ENCODE assay signal across 8 mouse cellular contexts in the genomic region with DNA sequence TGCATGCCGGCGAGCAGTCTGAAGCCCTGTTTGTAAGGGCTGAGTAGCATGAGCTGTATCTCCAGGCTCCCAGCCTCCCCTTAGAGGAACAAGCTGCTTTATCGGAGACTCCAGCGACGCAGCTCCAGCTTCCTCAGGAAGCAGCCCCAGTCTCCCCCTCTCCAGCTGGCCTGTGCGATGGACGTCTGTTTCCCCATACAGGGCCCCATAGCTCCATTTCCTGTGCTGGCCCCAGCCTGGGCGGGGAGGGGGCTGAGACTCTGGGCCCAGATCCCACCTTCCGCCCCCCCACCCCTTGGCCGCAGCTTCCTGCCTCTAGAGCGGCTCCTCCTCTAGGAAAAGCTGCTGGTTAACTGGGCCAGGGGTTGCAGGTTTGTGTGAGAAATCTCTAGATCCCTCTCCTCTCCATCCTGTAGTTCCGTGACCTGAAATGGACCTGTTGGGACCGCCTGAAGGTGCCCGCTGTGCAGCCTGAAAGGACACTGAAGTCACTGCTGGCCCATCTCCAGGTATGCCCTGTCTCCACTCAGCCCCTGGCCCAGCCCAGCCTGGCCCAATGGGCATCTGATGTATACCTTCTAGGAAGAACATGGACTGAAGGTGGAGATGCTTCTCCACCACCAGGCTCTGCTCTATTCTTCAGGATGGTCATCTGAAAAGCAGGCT. TPM values are rescaled to one million over a fixed set of nuclear protein-coding genes. Genes with fewer than 3 reads are reported as not detected.
DNase-seq lines count a peak whose midpoint lies in the region; ATAC-seq and TF ChIP-seq lines count a peak whose summit lies in the region.

Gm20661 (plus strand) TSS at position 378 of the 666 bp plus-strand sequence.

- TF ChIP-seq POLR2A in olfactory bulb, adult 2 months (IDR thresholded peaks at IDR 0.05; ENCODE audit: insufficient read depth, low read depth, low read length): no peak

- H3K36me3 ChIP-seq in embryonic facial prominence, embryonic 15.5 days: no peaks in the 10 kb centered on the region
- peaks cover 30% of the 10 kb centered on the region for H3K36me3 ChIP-seq in heart, embryonic 14.5 days (ENCODE audit: control insufficient read depth, insufficient read depth, low read length)
- H3K36me3 ChIP-seq in lung, embryonic 15.5 days: no peaks in the 10 kb centered on the region

- H3K27ac ChIP-seq in embryonic facial prominence, embryonic 15.5 days (replicated peaks): peak within 1 kb of the TSS; percentile 98
- peak within 1 kb of the TSS; percentile 99 to 100 for H3K27ac ChIP-seq in heart, embryonic 14.5 days (replicated peaks in 1 of 2; ENCODE audit: control insufficient read depth in 1 of 2, insufficient read depth in 1 of 2, low read depth in 2 of 2, low read length in 2 of 2)
- peak within 1 kb of the TSS; percentile 100 for H3K27ac ChIP-seq in lung, embryonic 15.5 days
- H3K27ac ChIP-seq in olfactory bulb, adult 2 months (ENCODE audit: insufficient read depth, low read depth, low read length): peak within 1 kb of the TSS; percentile 69

- WGBS in embryonic facial prominence, embryonic 15.5 days: 22% methylated on average over 14 of the region's 14 CpGs
- WGBS in heart, embryonic 14.5 days: 8% methylated on average over 14 of the region's 14 CpGs
- 11% methylated on average over 14 of the region's 14 CpGs for WGBS in lung, embryonic 15.5 days
- WGBS in olfactory bulb, adult 2 months: 51% methylated on average over 14 of the region's 14 CpGs

- peaks cover 60% of the 10 kb centered on the region for H3K4me1 ChIP-seq in embryonic facial prominence, embryonic 15.5 days
- H3K4me1 ChIP-seq in heart, embryonic 14.5 days (ENCODE audit: control insufficient read depth in 2 of 2, insufficient read depth in 2 of 2, low read length in 2 of 2): peaks cover 44 to 52% of the 10 kb centered on the region in 2 experiments
- peaks cover 54% of the 10 kb centered on the region for H3K4me1 ChIP-seq in lung, embryonic 15.5 days
- peaks cover 39% of the 10 kb centered on the region for H3K4me1 ChIP-seq in olfactory bulb, adult 2 months (ENCODE audit: control insufficient read depth, insufficient read depth, low read length)

- peak; percentile 19 for DNase-seq in urinary bladder, postnatal 25 days (ENCODE audit: low spot score)
- DNase-seq in urinary bladder, postnatal 10 days (ENCODE audit: low spot score): no peak
- DNase-seq in kidney, postnatal 10 days: peak; percentile 93

- H3K9ac ChIP-seq in embryonic facial prominence, embryonic 15.5 days: peak within 1 kb of the TSS; percentile 61
- H3K9ac ChIP-seq in heart, embryonic 14.5 days (ENCODE audit: low read length): peak within 1 kb of the TSS; percentile 89
- H3K9ac ChIP-seq in lung, embryonic 15.5 days: peak within 1 kb of the TSS; percentile 67

- TF ChIP-seq CTCF in olfactory bulb, adult 2 months (IDR thresholded peaks at IDR 0.05; ENCODE audit: insufficient read depth, low read depth, low read length): no peak

- peak within 1 kb of the TSS; percentile 84 for H3K4me3 ChIP-seq in embryonic facial prominence, embryonic 15.5 days (replicated peaks)
- H3K4me3 ChIP-seq in heart, embryonic 14.5 days (ENCODE audit: control insufficient read depth in 1 of 2, insufficient read depth in 1 of 2, low read depth in 1 of 2, low read length in 2 of 2): peak within 1 kb of the TSS; percentile 60 to 84
- H3K4me3 ChIP-seq in lung, embryonic 15.5 days: peak within 1 kb of the TSS; percentile 66
- no peak within 1 kb of the TSS for H3K4me3 ChIP-seq in olfactory bulb, adult 2 months (ENCODE audit: insufficient read depth, low read depth, low read length)

- H3K9me3 ChIP-seq in embryonic facial prominence, embryonic 15.5 days (replicated peaks): no peaks in the 10 kb centered on the region
- no peaks in the 10 kb centered on the region for H3K9me3 ChIP-seq in heart, embryonic 14.5 days (ENCODE audit: control insufficient read depth, low read length)
- no peaks in the 10 kb centered on the region for H3K9me3 ChIP-seq in lung, embryonic 15.5 days

- H3K4me2 ChIP-seq in embryonic facial prominence, embryonic 15.5 days (replicated peaks): peak within 1 kb of the TSS; percentile 80
- peak within 1 kb of the TSS; percentile 85 for H3K4me2 ChIP-seq in heart, embryonic 14.5 days (ENCODE audit: low read length)
- peak within 1 kb of the TSS; percentile 88 for H3K4me2 ChIP-seq in lung, embryonic 15.5 days

- H3K27me3 ChIP-seq in embryonic facial prominence, embryonic 15.5 days: no peaks in the 10 kb centered on the region
- H3K27me3 ChIP-seq in heart, embryonic 14.5 days (ENCODE audit: control insufficient read depth, insufficient read depth, low read length): no peaks in the 10 kb centered on the region
- H3K27me3 ChIP-seq in lung, embryonic 15.5 days: no peaks in the 10 kb centered on the region

- ATAC-seq in embryonic facial prominence, embryonic 15.5 days (ENCODE audit: insufficient number of reproducible peaks, low FRiP score, low TSS enrichment, low read depth): peak; percentile 78
- peak; percentile 79 for ATAC-seq in heart, embryonic 14.5 days (ENCODE audit: insufficient number of reproducible peaks, insufficient read depth, low FRiP score, low read depth)
- ATAC-seq in lung, embryonic 15.5 days (ENCODE audit: borderline replicate concordance, extremely low read depth, low FRiP score, low TSS enrichment): peak; percentile 83
- ATAC-seq in activated CD4-positive, CD25-positive, alpha-beta regulatory T cell, adult 4 months: no peak

RNA-seq across cellular contexts. Expression of gene Gm20661, which starts in this region (rescaled TPM):
- 6.4 and 6.9 TPM in 2 replicates for polyA plus RNA-seq in embryonic facial prominence, embryonic 15.5 days (2015; fragmentation: Nextera tagmentation; extraction: Ambion mirVana)
- polyA plus RNA-seq in heart, embryonic 14.5 days (2014; fragmentation: Nextera tagmentation; extraction: Ambion mirVana): 2.1 and 3.8 TPM in 2 replicates
- polyA plus RNA-seq in lung, embryonic 15.5 days (2015; fragmentation: Nextera tagmentation; extraction: Ambion mirVana): 3.5 and 3.6 TPM in 2 replicates
- not detected in 2 replicates for polyA plus RNA-seq in olfactory bulb, adult 2 months (2012; ENCODE audit: insufficient read depth, insufficient read length, low replicate concordance, missing spikeins)
- polyA plus RNA-seq in activated CD4-positive, CD25-positive, alpha-beta regulatory T cell, adult 4 months (2017; shearing (Covaris generic)): not detected
